Mouse (Mus musculus) bone marrow, adult 2 months (tissue): Measurements from ENCODE around the gene Myd88.
A peak's percentile ranks its signal among the peaks of the same experiment; 100 is the strongest.

Experiments used
- CTCF ChIP-seq: fragments of 200-500 bp; IDR thresholded peaks from 2 replicates; pipeline ENCODE4 v1.5.1; 2011; ENCODE audit warnings: low read length, control low read depth; ENCODE audit not compliant: control insufficient read depth, insufficient read depth
- POLR2A ChIP-seq: fragments of 200-500 bp; IDR thresholded peaks from 2 replicates; pipeline ENCODE4 v1.6.1; 2011; ENCODE audit warnings: low read depth, mild to moderate bottlenecking, control low read depth, low read length, borderline replicate concordance; ENCODE audit not compliant: control insufficient read depth

DNA sequence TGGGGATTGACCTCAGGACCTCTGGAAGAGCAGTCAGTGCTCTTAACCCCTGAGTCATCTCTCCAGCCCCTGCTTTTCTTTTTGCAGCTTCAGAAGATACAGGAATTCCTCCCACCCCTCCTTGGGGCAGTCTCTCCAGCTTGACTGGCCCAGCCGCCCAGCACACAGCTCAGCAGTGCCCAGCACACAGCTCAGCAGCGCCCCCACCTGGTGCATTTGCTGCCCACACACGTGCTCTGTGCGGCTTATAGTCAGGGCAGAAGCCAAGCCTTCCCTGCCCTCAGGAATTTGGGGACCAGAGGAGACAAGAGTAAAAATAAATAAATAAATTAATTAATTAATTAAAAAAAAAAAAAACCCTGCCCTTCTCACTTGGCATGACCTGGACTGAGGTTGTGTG lies 10.8 kb upstream of the Myd88 start:
- TF ChIP-seq CTCF (peak; percentile 97), POLR2A (no peak)
